Comparison of ENCODE assay signal across 9 mouse cellular contexts in genomic region chr6:38736240-38736639, GRCm38 (mm10).
DNase-seq lines count a peak whose midpoint lies in the region; ATAC-seq lines count a peak whose summit lies in the region.
"Had no signal": no experiment of that assay in that cellular context is flagged by ENCODE, and none has a peak within 500 bp of the region (broad histone marks: within the 10 kb centered on the region; RNA-seq: fewer than 3 reads in every experiment).

No protein-coding gene starts in this region.

- H3K36me3 ChIP-seq in forebrain, embryonic 14.5 days (ENCODE audit: control insufficient read depth, insufficient read depth, low read length), result peaks cover 58% of the 10 kb centered on the region
- H3K36me3 ChIP-seq in liver, embryonic 15.5 days (replicated peaks), result peaks cover 98% of the 10 kb centered on the region
- H3K36me3 ChIP-seq in neural tube, embryonic 14.5 days (ENCODE audit: control insufficient read depth, insufficient read depth, low read length), result peaks cover 41% of the 10 kb centered on the region; the same call in 1 of the 2 replicates

- no peaks in the 10 kb centered on the region for H3K9me3 ChIP-seq in forebrain, embryonic 14.5 days (replicated peaks; ENCODE audit: control insufficient read depth, low read length)
- H3K9me3 ChIP-seq in liver, embryonic 15.5 days (replicated peaks), result no peaks in the 10 kb centered on the region
- no peaks in the 10 kb centered on the region for H3K9me3 ChIP-seq in neural tube, embryonic 14.5 days (ENCODE audit: control insufficient read depth, low read length)

- ATAC-seq in cerebellum, adult (ENCODE audit: insufficient number of reproducible peaks, low FRiP score, low TSS enrichment), result peak; percentile 70
- ATAC-seq in forebrain, embryonic 14.5 days, result peak; percentile 89
- peak; percentile 76 for ATAC-seq in liver, embryonic 15.5 days (ENCODE audit: insufficient read depth)
- ATAC-seq in neural tube, embryonic 14.5 days (ENCODE audit: low read depth), result peak; percentile 89; the same call in 1 of the 2 replicates

- H3K4me1 ChIP-seq in forebrain, embryonic 14.5 days (ENCODE audit: control insufficient read depth, insufficient read depth, low read length), result no peaks in the 10 kb centered on the region
- H3K4me1 ChIP-seq in liver, embryonic 15.5 days (replicated peaks), result peaks cover 30% of the 10 kb centered on the region
- no peaks in the 10 kb centered on the region for H3K4me1 ChIP-seq in neural tube, embryonic 14.5 days (ENCODE audit: control insufficient read depth, insufficient read depth, low read length)

- H3K9ac ChIP-seq in forebrain, embryonic 14.5 days (ENCODE audit: low read length), result no peak overlapping the region
- H3K9ac ChIP-seq in liver, embryonic 15.5 days, result no peak overlapping the region
- no peak overlapping the region for H3K9ac ChIP-seq in neural tube, embryonic 14.5 days (replicated peaks; ENCODE audit: low read depth, low read length)

- intact Hi-C loops in heart, postnatal 25 days (cut with DNase I), result loop anchor here (1.0 kb wide), 2 partner anchors 175 to 331 kb away; no protein-coding TSS in a partner anchor

- H3K27me3 ChIP-seq in forebrain, embryonic 14.5 days (replicated peaks; ENCODE audit: control insufficient read depth, insufficient read depth, low read length), result no peaks in the 10 kb centered on the region
- H3K27me3 ChIP-seq in liver, embryonic 15.5 days, result no peaks in the 10 kb centered on the region
- no peaks in the 10 kb centered on the region for H3K27me3 ChIP-seq in neural tube, embryonic 14.5 days (ENCODE audit: control insufficient read depth, insufficient read depth, low read length)

- H3K4me3 ChIP-seq in forebrain, embryonic 14.5 days (ENCODE audit: low read depth, low read length), result no peak overlapping the region
- H3K4me3 ChIP-seq in liver, embryonic 15.5 days (replicated peaks), result no peak overlapping the region
- H3K4me3 ChIP-seq in neural tube, embryonic 14.5 days (ENCODE audit: low read depth, low read length), result no peak overlapping the region

- WGBS in forebrain, embryonic 14.5 days, result 22% methylated on average over 4 of the region's 4 CpGs
- 20% methylated on average over 4 of the region's 4 CpGs for WGBS in large intestine, adult 2 months
- WGBS in liver, embryonic 15.5 days (ENCODE audit: insufficient replicate concordance), result 15% methylated on average over 4 of the region's 4 CpGs
- WGBS in neural tube, embryonic 14.5 days, result 27% methylated on average over 4 of the region's 4 CpGs

- peak; percentile 69 for DNase-seq in ES-CJ7 (ENCODE audit: low read depth, low spot score)
- DNase-seq in forebrain, embryonic 14.5 days (ENCODE audit: low spot score), result peak; percentile 86
- DNase-seq in heart, postnatal 25 days (ENCODE audit: low spot score), result peak; percentile 32
- DNase-seq in large intestine, adult 2 months (ENCODE audit: low read depth, low spot score), result peak; percentile 29
- peak; percentile 88 for DNase-seq in testis, postnatal 10 days (ENCODE audit: low spot score)

- no peak overlapping the region for H3K27ac ChIP-seq in forebrain, embryonic 14.5 days (ENCODE audit: low read depth, low read length)
- H3K27ac ChIP-seq in liver, embryonic 15.5 days (replicated peaks), result peak overlapping the region; percentile 26; the same call in 1 of the 2 replicates
- no peak overlapping the region for H3K27ac ChIP-seq in neural tube, embryonic 14.5 days (ENCODE audit: low read depth, low read length)
- H3K27ac ChIP-seq: macrophage had no signal

- H3K4me2 ChIP-seq in forebrain, embryonic 14.5 days (ENCODE audit: low read length), result no peak overlapping the region
- no peak overlapping the region for H3K4me2 ChIP-seq in liver, embryonic 15.5 days
- H3K4me2 ChIP-seq in neural tube, embryonic 14.5 days (ENCODE audit: low read depth, low read length), result no peak overlapping the region

Comparison
In these comparisons a context has a peak if more than half of its experiments do, and no peak if none do; other contexts are left out.
1. DNase-seq: peak in every context shown above with its lines; median percentile 88 in testis, postnatal 10 days; 86 in forebrain, embryonic 14.5 days; 69 in ES-CJ7; 32 in heart, postnatal 25 days; 29 in large intestine, adult 2 months.